Mouse (Mus musculus) thymus, adult 2 months (tissue): ENCODE results near the gene Myo1b.

Experiments used
- CTCF ChIP-seq: fragments of 200-500 bp; IDR thresholded peaks from 2 replicates; pipeline ENCODE4 v1.5.1; 2012; ENCODE audit warnings: mild to moderate bottlenecking, control low read depth, low read length, moderate library complexity, borderline replicate concordance; ENCODE audit not compliant: control insufficient read depth, poor library complexity, insufficient read depth; ENCODE audit errors: extremely low read depth
- POLR2A ChIP-seq: fragments of 200-500 bp; IDR thresholded peaks from 2 replicates; pipeline ENCODE4 v1.6.1; 2012; ENCODE audit warnings: mild to moderate bottlenecking, low read length, control low read depth, moderate library complexity; ENCODE audit not compliant: control insufficient read depth, poor library complexity, insufficient read depth; ENCODE audit errors: extremely low read depth

- TF ChIP-seq CTCF, result no peak
- no peak for TF ChIP-seq POLR2A
Observed at GRCm38 (mm10) chr1:51915576-51916156, at the start of gene Myo1b.
